Mouse (Mus musculus) erythroblast, embryonic 14.5 days (primary cell): ENCODE measurements at regions not wholly inside any gene's neighbourhood (a gene's known extent, or its start where the extent isn't known, plus 50 kb on each side); places are given as distances from the start of the nearest gene placed in this dataset.

Experiments
- GATA1 ChIP-seq: IDR thresholded peaks from 2 replicates; pipeline ENCODE4 v1.6.1; 2012; ENCODE audit warnings: low read length, inconsistent platforms, mixed read lengths
- TAL1 ChIP-seq: IDR thresholded peaks from 3 replicates; pipeline ENCODE4 v1.6.1; 2012; ENCODE audit warnings: low read length, inconsistent platforms, mixed read lengths

DNA sequence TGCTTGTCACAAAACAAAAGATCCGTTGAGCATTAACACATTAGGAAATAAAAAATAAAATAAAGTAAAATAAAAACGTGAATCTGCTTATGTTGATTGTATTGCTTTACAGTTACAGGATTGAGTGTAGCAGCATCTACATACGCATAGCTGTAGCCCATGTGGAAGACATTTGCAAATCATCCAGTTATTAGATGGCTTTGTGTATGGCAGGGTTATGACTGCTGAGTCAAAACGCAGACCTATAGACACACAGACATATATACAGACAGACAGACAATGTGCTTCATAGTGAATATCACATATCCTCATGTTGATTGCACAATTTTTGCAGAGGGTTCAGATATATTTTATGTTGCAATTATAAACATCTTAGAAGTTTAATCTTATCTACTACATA lies 64.5 kb downstream of the Gm11146 start:
- TF ChIP-seq TAL1: no peak
- no peak for TF ChIP-seq GATA1
